Mouse (Mus musculus): ENCODE data around the gene Cdh1. TPM values are rescaled to one million over a fixed set of nuclear protein-coding genes. Genes with fewer than 3 reads are reported as not detected.
A peak's percentile ranks its signal among the peaks of the same experiment; 100 is the strongest.
"Not testable (repeated sequence)": the region's sequence is repeated elsewhere in the genome, so short reads cannot be mapped to it uniquely, and the experiment has no call there.

Gene Cdh1
- polyA plus RNA-seq, 1 experiment from 2014 or later, result 11.4 TPM

DNA sequence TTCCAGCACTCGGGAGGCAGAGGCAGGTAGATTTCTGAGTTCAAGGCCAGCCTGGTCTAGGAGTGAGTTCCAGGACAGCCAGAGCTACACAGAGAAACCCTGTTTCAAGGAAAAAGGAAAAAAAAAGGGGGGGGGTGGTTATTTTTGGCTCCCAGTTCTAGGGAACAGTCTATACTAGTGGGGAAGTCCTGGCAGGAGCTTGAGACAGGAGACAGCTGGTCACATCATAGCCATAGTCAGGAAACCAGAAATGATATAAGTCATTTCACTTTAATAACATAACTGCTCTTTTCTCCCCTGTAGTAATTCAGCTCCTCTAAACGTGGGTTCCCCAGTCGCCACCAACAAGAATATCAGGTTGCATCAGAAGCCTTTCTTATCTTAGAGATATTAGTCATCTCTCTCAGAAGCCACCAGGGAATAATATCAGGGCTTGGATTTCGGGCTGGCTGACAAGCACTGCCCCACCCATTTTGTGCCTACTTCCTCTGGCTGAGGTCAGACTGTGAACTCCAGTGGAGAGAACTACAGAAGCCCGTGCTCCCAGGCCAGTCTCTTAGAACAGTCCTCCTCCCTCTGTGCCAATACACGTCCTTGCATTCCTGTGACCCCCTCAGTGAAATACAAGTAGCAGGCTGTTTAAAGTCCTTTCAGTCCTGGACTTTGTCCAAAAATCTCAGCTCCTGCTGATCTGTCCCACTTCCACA lies 26.1 kb upstream of the Cdh1 start:
- no peak for DNase-seq (ENCODE audit: low spot score)
- H3K4me3 ChIP-seq, result no peak overlapping the region
- WGBS, result 20% methylated on average over 6 of the region's 6 CpGs
- H3K36me3 ChIP-seq, result no peaks in the 10 kb centered on the region
- H3K9me3 ChIP-seq, result no peaks in the 10 kb centered on the region
- H3K27me3 ChIP-seq (ENCODE audit: insufficient read depth, poor library complexity, severe bottlenecking), result peaks cover 4% of the 10 kb centered on the region; the same call in 1 of the 2 replicates
- H3K4me1 ChIP-seq, result peaks cover 18% of the 10 kb centered on the region
- H3K27ac ChIP-seq, result no peak overlapping the region

DNA sequence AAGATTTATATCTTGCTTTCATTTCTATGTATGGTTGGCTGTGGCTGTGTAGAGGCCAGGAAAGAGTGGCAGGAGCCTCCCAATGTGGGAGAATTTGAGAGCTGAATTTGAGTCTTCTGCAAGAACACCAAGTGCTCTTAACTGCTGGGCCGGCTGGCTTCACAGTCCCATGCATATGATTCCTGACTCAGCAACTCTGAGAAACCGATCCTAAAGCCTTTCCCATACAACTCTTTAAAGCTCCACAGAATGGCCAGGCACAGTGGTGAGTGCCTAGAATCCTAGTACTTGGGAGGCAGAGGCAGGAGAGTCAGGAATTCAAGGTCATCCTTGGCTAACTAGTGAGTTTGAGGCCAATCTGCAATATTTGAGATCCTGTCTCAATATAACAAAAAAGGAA lies 23.6 kb upstream of the Cdh1 start:
- no peak for DNase-seq (ENCODE audit: low spot score)
- Histone ChIP-seq H3K4me1 (peaks cover 18% of the 10 kb centered on the region), H3K36me3 (no peaks in the 10 kb centered on the region), H3K27me3 (ENCODE audit: insufficient read depth, poor library complexity, severe bottlenecking) (no peaks in the 10 kb centered on the region), H3K27ac (no peak overlapping the region), H3K4me3 (no peak overlapping the region), H3K9me3 (no peaks in the 10 kb centered on the region)
- WGBS, result 66% methylated on average over 2 of the region's 2 CpGs

DNA sequence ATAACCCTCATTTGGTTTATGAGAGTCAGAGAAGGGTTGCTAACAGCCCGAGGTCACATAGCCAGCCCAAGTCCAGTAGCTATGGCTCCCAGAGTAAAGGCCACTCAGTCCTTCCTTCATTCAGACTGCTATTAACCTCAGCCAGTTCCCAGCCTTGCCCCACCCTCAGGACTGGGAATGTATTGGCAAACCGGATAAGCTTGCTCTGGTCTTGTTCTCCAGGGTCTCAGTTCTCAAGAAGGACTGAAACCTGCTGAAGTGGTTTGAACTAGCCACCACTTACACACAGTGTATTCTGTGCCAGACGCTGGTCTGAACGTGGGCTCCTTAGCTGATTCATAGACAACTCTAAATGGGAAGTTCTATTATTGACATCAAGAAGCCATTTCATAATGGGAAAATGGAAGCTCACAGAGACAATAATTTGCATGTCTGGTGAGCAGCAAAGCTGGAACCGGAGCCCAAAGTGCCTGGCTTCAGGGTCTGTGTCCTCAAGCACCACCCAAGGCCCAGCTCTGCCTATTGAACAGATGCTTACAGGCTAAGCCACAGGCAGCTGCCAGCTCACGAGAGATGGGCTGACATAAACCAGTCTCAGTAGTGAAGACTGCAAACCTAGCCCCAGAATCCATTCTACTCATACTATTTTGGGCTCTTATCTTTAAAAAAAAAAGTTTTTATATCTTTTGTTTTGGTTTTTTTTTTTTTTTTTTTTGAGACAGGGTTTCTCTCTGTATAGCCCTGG lies 21.6 kb upstream of the Cdh1 start:
- Histone ChIP-seq H3K36me3 (no peaks in the 10 kb centered on the region), H3K9me3 (no peaks in the 10 kb centered on the region), H3K4me3 (no peak overlapping the region), H3K27me3 (ENCODE audit: insufficient read depth, poor library complexity, severe bottlenecking) (no peaks in the 10 kb centered on the region), H3K4me1 (peaks cover 18% of the 10 kb centered on the region), H3K27ac (no peak overlapping the region)
- no peak for DNase-seq (ENCODE audit: low spot score)
- WGBS, result 62% methylated on average over 6 of the region's 6 CpGs

DNA sequence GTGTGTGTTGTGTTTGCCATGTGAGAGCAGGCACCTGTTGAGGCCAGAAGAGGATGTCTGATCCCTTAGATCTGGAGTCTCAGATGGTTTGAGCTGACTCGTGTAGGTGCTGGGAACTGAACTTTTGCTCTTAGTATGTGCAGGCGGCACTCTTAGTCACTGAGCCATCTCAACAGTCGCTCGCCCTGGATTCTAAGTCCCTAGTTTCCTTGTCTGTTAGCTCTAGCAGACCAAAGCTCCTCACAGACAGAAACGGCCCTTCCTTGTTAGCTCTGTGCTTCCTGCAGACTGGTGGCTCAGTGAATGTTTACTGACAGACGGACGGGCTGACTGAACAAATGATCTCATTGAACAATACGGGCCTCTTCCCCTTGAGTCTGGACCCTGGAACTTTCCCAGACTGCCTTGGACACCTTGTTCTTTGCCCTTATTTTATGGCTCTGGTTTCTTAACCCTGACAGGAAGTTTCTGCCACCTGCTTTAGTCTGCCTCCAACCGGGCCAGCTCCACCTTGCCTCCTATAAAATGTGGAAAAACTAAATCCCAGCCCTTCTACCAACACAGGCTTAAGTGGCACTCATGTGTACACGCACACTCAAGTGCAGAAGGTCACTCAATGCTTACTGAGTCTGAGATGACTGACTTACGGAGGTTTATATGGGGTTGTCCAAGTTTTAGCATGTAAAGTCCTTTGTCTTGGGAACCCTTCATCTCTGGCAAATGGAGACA lies 18.0 kb upstream of the Cdh1 start:
- H3K27me3 ChIP-seq (ENCODE audit: insufficient read depth, poor library complexity, severe bottlenecking), result no peaks in the 10 kb centered on the region
- H3K27ac ChIP-seq, result no peak overlapping the region
- no peaks in the 10 kb centered on the region for H3K36me3 ChIP-seq
- H3K4me1 ChIP-seq, result peaks cover 3% of the 10 kb centered on the region; the same call in 1 of the 2 replicates
- H3K4me3 ChIP-seq, result no peak overlapping the region
- no peak for DNase-seq (ENCODE audit: low spot score)
- H3K9me3 ChIP-seq, result no peaks in the 10 kb centered on the region
- WGBS, result 68% methylated on average over 11 of the region's 11 CpGs

DNA sequence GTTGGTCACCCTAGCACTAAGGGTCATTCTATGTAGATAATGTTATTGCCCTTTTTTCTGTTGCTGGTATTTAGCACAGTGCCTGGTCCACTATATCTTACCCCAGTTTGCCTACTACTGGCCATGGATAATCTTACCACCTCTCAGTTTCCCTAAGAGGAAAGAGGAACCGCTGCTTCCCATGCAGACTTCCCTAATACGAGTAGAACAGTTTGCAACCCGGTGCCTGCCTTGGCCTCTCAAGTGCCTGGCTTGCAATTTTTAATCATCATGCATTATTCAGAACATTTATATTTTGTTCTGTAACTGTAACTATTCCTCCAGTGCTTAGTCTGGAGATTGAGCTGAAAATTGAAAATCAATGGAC lies 17.5 kb upstream of the Cdh1 start:
- WGBS, result 76% methylated on average over 3 of the region's 3 CpGs

DNA sequence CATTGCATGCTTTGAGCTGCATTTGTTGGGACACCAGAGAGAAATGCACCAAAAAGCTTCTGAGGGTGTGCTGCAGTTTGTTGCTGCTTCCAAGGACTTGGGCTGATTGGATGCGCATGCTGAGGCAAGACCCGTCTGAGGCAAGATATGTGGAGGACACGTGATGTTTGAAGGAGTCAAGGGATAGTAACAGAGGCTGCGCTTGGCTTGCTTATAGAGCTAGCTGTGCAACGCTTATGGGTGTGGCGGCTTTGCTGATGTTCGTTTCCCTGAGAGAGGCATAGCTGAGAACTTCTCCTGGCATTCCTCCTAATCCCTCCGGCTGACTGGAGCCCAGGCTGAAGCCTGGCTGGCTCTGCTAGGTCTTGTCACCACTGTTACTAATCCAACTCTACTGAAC lies 16.3 kb upstream of the Cdh1 start:
- Histone ChIP-seq H3K9me3 (no peaks in the 10 kb centered on the region), H3K27ac (no peak overlapping the region), H3K36me3 (no peaks in the 10 kb centered on the region), H3K4me1 (peaks cover 3% of the 10 kb centered on the region; the same call in 1 of the 2 replicates), H3K4me3 (no peak overlapping the region), H3K27me3 (ENCODE audit: insufficient read depth, poor library complexity, severe bottlenecking) (no peaks in the 10 kb centered on the region)
- DNase-seq (ENCODE audit: low spot score), result no peak
- WGBS, result 81% methylated on average over 8 of the region's 8 CpGs

More for the DNA sequence above, 17.5 kb upstream of the Cdh1 start:
- no peaks in the 10 kb centered on the region for H3K36me3 ChIP-seq
- peaks cover 3% of the 10 kb centered on the region; the same call in 1 of the 2 replicates for H3K4me1 ChIP-seq
- H3K9me3 ChIP-seq, result no peaks in the 10 kb centered on the region
- no peak overlapping the region for H3K27ac ChIP-seq
- no peak overlapping the region for H3K4me3 ChIP-seq
- no peak for DNase-seq (ENCODE audit: low spot score)
- no peaks in the 10 kb centered on the region for H3K27me3 ChIP-seq (ENCODE audit: insufficient read depth, poor library complexity, severe bottlenecking)

DNA sequence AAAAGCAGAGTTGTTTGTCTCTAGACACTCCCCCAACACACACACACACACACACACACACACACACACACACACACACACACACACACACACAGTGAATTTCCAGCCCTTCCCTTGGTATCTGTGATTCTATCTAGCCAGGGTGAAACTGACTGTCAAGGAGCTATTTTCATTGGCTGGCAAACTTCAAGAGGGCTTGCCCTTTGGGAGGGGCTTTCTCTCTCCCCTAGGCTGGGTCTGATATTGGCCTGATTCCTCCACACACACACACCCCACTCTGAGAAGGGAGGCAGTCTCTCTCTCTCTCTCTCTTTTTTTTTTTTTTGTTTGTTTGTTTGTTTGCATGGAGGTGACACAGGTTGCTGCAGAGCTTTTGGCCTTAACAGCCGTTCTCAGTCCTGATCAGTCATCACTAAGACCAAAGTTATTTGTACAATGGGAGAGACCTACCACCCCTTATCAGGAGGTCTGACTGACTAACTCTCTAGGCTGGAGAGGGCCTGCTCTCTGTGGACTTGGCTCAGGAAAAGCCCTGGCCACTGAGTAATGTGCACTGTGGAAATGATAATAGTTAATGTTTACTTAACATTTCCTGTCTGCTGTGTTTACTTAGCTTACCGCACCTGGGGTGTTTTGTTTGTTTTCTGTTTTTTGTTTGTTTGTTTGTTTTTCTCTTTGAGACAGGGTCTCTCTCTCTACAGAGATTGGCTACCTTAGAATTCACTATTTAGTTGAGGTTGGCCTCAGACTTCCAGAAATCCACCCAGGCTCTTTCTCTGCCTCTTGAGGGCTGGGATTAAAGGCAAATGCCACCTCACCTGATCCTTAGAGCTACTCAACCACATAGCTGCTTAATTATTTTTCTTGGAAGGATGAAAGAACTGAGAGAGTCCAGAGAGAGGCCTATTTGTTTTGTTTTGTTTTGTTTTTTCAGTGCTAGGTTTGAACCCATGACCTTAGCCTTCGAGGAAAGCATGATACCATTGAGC lies 14.4 kb upstream of the Cdh1 start:
- DNase-seq (ENCODE audit: low spot score), result no peak
- no peaks in the 10 kb centered on the region for H3K9me3 ChIP-seq
- H3K27me3 ChIP-seq (ENCODE audit: insufficient read depth, poor library complexity, severe bottlenecking), result no peaks in the 10 kb centered on the region
- H3K27ac ChIP-seq, result 0 out of 2 replicates have a peak overlapping the region, but pooled peaks have one; percentile 10
- H3K36me3 ChIP-seq, result no peaks in the 10 kb centered on the region
- H3K4me1 ChIP-seq, result peaks cover 3% of the 10 kb centered on the region; the same call in 1 of the 2 replicates
- WGBS, result 36% methylated on average over 3 of the region's 3 CpGs
- no peak overlapping the region for H3K4me3 ChIP-seq

DNA sequence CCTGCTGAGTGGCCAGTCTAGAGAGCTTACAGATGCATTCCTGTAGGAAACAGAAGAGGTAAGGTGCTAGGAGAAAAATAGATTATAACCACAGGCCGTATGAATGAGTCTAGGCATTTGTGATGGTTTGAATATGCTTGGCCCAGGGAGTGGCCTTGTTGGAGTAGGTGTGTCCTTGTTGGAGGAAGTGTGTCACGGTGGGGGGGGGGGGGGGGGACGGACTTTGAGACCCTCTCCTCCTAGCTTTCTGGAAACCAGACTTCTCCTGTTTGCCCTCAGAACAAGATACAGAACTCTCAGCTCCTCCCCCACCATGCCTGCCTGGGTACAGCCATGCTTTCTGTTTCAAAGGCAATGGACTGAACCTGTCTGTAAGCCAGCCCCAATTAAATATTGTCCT lies 10.7 kb upstream of the Cdh1 start:
- DNase-seq (ENCODE audit: low spot score), result no peak
- Histone ChIP-seq H3K27ac (no peak overlapping the region), H3K4me3 (no peak overlapping the region), H3K27me3 (ENCODE audit: insufficient read depth, poor library complexity, severe bottlenecking) (no peaks in the 10 kb centered on the region), H3K9me3 (no peaks in the 10 kb centered on the region), H3K4me1 (peaks cover 3% of the 10 kb centered on the region; the same call in 1 of the 2 replicates), H3K36me3 (no peaks in the 10 kb centered on the region)
- WGBS, result 66% methylated on average over 3 of the region's 3 CpGs

DNA sequence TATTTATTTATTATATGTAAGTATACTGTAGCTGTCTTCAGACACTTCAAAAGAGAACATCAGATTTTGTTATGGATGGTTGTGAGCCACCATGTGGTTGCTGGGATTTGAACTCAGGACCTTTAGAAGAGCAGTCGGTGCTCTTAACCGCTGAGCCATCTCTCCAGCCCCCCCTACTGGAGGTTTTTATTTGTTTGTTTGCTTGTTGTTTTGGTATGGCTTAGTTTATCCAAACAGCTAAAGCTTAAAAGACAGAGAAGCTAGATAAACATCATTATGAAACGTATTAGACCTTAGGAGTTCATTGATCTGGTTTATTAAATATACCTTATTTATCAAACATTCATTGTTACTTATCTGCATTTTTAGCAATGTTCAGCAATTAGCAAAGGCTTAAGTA lies 7.5 kb upstream of the Cdh1 start:
- H3K27me3 ChIP-seq (ENCODE audit: insufficient read depth, poor library complexity, severe bottlenecking), result peaks cover 10% of the 10 kb centered on the region; the same call in 1 of the 2 replicates
- 93% methylated on average over 3 of the region's 3 CpGs for WGBS
- H3K27ac ChIP-seq, result not testable (repeated sequence)

DNA sequence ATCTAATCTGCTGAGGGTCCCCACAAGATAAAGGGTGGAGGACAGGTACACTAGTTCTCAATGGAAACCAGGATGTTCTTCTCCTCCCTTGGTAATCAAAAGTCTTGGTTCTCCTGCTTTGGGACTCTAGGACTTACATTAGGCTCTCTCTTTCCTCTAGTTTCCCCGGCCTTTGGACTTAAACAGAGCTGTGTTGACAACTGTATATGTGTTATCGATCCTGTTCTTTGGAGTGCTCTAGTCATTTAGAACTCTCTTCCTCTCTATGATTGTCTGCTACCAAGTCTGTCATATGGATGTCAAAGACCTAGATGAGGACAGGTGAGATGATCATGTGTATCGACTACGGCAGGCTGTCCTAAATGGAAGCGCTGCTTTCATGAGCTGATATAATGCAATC lies 6.1 kb upstream of the Cdh1 start:
- WGBS, result 91% methylated on average over 5 of the region's 5 CpGs
- no peak for DNase-seq (ENCODE audit: low spot score)
- Histone ChIP-seq H3K4me1 (no peaks in the 10 kb centered on the region), H3K27ac (no peak overlapping the region), H3K27me3 (ENCODE audit: insufficient read depth, poor library complexity, severe bottlenecking) (peaks cover 25% of the 10 kb centered on the region), H3K9me3 (no peaks in the 10 kb centered on the region), H3K4me3 (no peak overlapping the region), H3K36me3 (no peaks in the 10 kb centered on the region)

More for the DNA sequence above, 7.5 kb upstream of the Cdh1 start:
- H3K4me3 ChIP-seq; DNase-seq (ENCODE audit: low spot score); H3K9me3 ChIP-seq; H3K36me3 ChIP-seq; H3K4me1 ChIP-seq: not testable (repeated sequence)

DNA sequence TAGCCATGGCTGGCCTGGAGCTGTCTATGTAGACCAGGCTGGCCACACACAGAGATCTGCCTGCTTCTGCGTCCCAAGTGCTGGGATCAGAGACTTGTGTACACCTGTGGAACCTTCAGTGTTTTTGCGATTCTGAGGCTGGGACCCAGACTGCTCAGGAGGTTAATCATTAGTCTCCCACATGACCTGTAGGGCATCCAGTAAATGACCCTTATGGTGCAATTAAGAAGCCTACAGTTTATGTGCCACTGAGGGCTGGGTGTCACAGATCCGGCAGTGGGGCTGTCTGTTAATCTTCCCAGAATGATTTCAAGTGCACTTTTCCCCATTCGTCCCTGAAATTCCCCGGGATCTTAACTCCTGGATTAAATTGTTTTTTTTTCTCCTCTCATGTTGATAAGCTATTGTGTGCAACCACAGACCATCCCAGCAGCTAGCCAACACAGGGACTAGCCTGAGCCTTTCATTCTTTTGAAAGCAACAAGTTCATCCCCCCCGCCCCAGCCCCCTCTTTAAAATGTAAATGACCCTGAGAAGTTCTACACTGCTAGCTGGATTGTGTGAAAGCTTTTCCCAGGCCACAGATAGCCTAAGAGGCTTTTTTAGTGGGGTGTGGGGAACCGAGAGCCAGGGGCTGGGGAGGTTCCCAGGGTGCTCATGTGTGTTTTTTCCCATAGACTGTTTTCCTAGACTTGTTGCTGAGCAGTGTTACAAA lies 3.7 kb upstream of the Cdh1 start:
- Histone ChIP-seq H3K27ac (no peak overlapping the region), H3K4me3 (no peak overlapping the region), H3K4me1 (peaks cover 14% of the 10 kb centered on the region), H3K9me3 (no peaks in the 10 kb centered on the region), H3K36me3 (no peaks in the 10 kb centered on the region), H3K27me3 (ENCODE audit: insufficient read depth, poor library complexity, severe bottlenecking) (peaks cover 48% of the 10 kb centered on the region)
- DNase-seq (ENCODE audit: low spot score), result no peak
- 30% methylated on average over 7 of the region's 7 CpGs for WGBS

DNA sequence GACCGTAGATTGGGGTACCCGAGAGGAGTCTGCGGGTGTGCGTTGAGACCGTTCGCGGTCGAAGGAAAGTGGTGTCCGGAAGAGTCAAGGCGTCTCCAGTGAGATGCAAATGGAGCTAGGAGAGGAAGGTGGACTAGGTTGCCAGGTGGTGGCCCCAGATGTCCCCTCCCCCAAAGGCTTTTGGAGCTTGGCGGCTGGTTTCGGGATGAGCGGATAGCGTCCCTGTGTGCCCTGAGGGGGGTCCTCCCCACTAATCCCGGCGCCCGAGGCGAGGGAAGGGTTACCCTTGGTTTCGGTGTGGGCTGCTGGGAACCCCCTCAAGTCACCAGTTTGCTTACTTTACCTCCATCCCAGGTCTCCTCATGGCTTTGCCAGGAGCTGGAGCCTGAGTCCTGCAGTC lies 782 bp downstream of the Cdh1 start:
- Histone ChIP-seq H3K36me3 (no peaks in the 10 kb centered on the region), H3K4me1 (peaks cover 18% of the 10 kb centered on the region), H3K9me3 (no peaks in the 10 kb centered on the region), H3K27ac (no peak overlapping the region), H3K27me3 (ENCODE audit: insufficient read depth, poor library complexity, severe bottlenecking) (peaks cover 79% of the 10 kb centered on the region), H3K4me3 (peak overlapping the region; percentile 69)
- DNase-seq (ENCODE audit: low spot score), result no peak
- WGBS, result 0% methylated on average over 18 of the region's 19 CpGs
